Mouse (Mus musculus) cortical plate, adult 2 months (tissue): Measurements from ENCODE around the gene Isx.

Source experiments
- CTCF ChIP-seq: fragments of 200-500 bp; IDR thresholded peaks from 2 replicates; pipeline ENCODE4 v1.5.1; 2011; ENCODE audit warnings: mild to moderate bottlenecking, control low read depth, low read length; ENCODE audit not compliant: insufficient read depth; ENCODE audit errors: extremely low read depth
- POLR2A ChIP-seq: fragments of 200-500 bp; IDR thresholded peaks from 2 replicates; pipeline ENCODE4 v1.6.1; 2011; ENCODE audit warnings: mild to moderate bottlenecking, low read length, control low read depth; ENCODE audit not compliant: insufficient read depth; ENCODE audit errors: extremely low read depth

GRCm38 (mm10) chr8:74903054-74903842 lies 30.3 kb downstream of the Isx start:
- no peak for TF ChIP-seq POLR2A
- no peak for TF ChIP-seq CTCF
